Mouse (Mus musculus) cerebellum, adult 11-12 months (tissue): ENCODE data around the gene Rpl27.
A peak's percentile ranks its signal among the peaks of the same experiment; 100 is the strongest.
"Not testable (repeated sequence)": the region's sequence is repeated elsewhere in the genome, so short reads cannot be mapped to it uniquely, and the experiment has no call there.

Source experiments
- DNase-seq: peaks from one replicate; pipeline ENCODE4 v3.0.0; 2022

Rpl27 gene

GRCm38 (mm10) chr11:101468731-101469130 is 26.6 kb downstream of the Rpl27 start:
- no peak for DNase-seq

- no peak for DNase-seq
Observed at GRCm38 (mm10) chr11:101469155-101469554, 27.1 kb downstream of the Rpl27 start.

GRCm38 (mm10) chr11:101470206-101470605 is 28.1 kb downstream of the Rpl27 start:
- DNase-seq: no peak

DNA sequence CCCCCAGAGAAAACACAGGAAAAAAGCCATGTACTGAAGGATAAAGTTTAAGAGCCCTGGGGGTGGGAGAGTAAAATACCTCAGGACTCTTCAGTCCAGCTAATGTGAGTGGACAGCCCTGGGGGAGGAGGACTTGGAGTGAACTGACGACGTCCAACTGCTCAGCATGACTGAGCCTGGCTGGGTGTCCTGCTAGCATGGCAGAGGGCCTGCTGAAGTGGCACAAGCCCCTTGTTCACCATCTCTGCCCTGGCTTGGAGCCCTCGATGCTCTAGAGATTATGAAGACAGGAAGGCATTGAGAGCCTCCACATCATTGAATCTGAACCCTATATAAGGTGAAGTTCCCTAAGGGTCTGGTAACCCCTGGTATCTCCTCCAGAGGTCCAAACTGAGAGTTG is 29.8 kb downstream of the Rpl27 start:
- DNase-seq: no peak

DNA sequence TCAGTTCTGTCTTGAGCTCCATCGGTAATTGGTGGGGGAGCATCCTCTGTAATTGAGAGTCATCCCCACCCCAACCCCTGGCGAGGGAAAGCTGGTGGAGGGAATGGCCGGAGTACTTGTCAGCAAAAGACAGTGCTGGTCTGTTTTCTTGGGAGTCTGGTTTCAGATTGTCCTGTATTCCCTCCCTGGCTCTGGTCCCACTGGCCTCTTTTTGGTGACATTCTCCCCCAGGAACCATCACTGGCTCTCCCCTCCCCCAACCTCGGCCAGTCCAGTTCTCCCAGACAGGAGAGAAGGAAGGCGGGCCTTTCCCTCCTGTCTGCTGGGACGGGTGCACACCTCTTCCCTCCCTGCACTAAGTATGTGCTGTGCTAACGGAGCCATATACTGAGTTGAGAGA is 30.2 kb downstream of the Rpl27 start:
- DNase-seq: peak; percentile 41

DNA sequence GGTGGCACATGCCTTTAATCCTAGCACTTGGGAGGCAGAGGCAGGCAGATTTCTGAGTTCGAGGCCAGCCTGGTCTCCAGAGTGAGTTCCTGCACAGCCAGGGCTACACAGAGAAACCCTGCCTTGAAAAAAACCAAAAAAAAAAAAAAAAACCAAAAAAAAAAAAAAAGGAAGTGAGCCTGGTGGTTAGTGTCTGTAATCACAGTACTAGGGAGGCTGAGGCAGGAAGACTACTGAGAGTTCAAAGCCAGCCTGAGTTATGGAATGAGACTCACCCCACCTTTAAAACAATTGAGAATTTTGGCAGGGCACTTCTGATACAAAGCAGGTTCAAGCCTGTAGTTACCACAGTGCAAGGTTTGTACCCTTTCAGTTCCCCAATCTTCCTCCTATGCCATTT is 31.6 kb downstream of the Rpl27 start:
- DNase-seq: not testable (repeated sequence)

DNA sequence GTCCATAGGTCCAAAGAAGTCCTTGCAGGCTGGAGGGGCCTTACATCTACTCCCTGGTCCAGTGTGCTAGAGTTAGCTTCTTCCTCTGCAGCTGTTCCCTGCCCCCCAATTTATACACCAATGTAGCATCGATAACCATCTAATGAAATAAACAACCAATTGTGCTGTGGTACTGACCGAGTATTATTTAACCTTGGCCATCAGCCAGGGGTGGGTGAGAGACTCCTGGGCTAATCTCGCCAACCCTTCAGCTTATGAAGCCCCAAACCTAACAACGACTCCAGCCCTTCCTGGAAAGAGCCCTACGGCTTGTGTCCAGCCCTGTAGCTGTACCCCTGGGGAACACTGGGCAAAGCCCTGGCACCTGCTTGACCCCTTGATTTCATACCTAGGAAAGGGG is 32.2 kb downstream of the Rpl27 start:
- no peak for DNase-seq

GRCm38 (mm10) chr11:101476361-101476760 is 34.3 kb downstream of the Rpl27 start:
- DNase-seq: not testable (repeated sequence)

DNA sequence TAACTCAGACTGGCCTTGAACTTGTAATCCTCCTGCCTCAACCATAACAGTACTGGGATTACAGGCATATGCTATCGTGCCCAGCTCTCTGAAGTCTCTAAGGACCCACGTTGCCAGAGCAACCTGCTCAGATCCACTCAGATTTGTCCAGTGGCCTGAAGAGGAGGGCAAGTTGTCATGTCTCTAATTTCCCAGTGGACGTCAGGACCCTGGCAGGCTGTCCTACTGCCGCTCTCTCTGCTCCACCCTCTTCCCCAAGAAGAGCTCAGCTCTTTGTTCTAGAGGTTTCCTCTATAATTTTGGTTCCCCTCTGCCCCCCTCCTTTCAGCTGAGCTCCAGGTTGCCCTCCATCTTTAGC is 35.1 kb downstream of the Rpl27 start:
- DNase-seq: no peak

- no peak for DNase-seq
Observed at GRCm38 (mm10) chr11:101477552-101478211, 35.6 kb downstream of the Rpl27 start.

DNA sequence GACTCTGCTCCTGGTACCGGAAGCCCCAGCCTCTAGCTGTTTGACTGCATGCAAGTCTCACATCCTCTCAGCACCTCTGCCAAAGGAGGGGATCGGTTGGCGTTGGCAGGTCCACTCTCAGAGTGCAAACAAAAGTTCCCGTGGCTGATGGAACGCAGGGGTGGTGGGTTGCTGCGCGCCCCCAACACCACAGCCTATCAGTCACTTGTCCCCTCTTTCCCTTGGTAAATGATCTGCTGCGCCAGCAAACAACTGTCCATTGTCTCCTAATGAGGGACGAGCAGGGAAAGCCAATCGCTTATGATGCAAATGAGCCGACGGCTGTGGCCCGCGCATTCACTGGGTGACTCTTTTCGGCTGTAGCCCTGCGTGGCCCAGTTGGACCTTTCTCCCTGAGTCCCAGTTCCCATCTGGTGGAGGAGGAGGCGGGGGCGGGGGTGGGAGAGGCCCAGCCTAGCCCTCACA is 37.1 kb downstream of the Rpl27 start:
- no peak for DNase-seq

- DNase-seq: no peak
Observed at GRCm38 (mm10) chr11:101480912-101481311, 38.8 kb downstream of the Rpl27 start.

DNA sequence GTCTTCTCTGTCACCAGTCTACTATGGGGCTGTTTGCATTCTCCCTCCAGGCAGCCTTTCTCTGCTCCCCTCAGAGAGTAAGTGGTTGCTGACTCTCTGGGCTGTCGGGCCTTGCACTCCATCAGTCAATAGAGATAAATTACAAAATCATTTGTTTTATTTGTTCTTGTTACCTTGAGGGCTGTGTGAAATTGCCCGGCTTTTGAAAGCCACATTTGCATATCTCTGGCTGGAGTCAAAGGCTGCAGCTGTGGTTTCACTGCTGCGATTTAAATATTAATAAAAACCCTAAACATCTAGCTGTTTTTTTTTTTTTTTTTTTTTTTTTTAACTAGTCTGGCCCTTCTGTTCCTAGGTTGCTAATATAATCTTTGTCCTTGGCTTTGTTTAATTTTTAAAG is 41.7 kb downstream of the Rpl27 start:
- no peak for DNase-seq

DNA sequence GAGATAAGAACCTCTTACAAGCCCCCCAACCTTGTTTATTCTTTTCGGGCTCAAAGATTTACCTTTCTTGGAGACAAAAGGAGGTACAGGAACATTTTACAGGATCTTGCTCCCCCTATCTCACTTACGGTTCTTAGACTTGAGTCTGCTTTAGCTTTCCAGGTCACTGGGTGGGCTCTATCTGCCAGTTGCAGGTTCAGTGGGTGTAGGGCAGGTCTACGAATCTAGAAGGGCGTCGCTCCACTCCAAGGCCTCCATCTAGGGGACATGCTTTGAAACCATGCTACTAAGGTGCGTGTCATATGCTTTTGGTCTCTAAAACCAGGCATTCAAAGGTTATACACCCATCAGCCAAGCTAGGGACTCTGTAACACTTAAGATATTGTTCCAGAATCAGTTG is 42.1 kb downstream of the Rpl27 start:
- no peak for DNase-seq

DNA sequence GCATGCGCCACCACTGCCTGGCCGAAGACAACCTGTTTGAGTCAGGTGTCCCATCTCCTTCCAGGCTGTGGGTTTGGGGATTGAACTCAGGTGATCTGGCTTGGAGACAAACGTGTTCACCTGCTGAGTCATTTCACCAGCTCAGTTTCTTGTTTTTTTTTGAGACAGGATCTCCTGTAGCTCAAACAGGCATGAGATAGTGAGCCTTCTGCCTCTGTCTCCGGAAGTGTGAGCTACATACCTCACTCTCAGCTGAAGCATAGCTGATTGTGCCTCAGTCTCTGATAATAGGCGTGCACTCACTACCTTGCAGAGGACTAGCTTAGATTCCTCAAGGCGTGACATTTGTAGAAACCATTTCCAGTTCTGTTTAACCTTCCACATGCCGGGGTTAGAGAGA is 42.7 kb downstream of the Rpl27 start:
- DNase-seq: no peak

- no peak for DNase-seq
Observed at GRCm38 (mm10) chr11:101485509-101486028, 43.5 kb downstream of the Rpl27 start.

- no peak for DNase-seq
Observed at GRCm38 (mm10) chr11:101486126-101486525, 44.0 kb downstream of the Rpl27 start.
